15 mouse cellular contexts compared by ENCODE assay signal in genomic region chr15:77935673-77936375, GRCm38 (mm10). TPM values are rescaled to one million over a fixed set of nuclear protein-coding genes. Genes with fewer than 3 reads are reported as not detected.
DNase-seq lines count a peak whose midpoint lies in the region; ATAC-seq and TF ChIP-seq lines count a peak whose summit lies in the region.
"Had no signal": no experiment of that assay in that cellular context is flagged by ENCODE, and none has a peak within 500 bp of the region (broad histone marks: within the 10 kb centered on the region; RNA-seq: fewer than 3 reads in every experiment).

No protein-coding gene starts in this region.

- no peaks in the 10 kb centered on the region for H3K27me3 ChIP-seq in cerebellum, adult 2 months (ENCODE audit: control insufficient read depth, insufficient read depth, low read length)
- no peaks in the 10 kb centered on the region for H3K27me3 ChIP-seq in neural tube, embryonic 15.5 days (replicated peaks)
- H3K27me3 ChIP-seq: limb, embryonic 15.5 days had no signal

- peak; percentile 35 for ATAC-seq in frontal cortex, adult (ENCODE audit: low TSS enrichment)
- ATAC-seq in neural tube, embryonic 15.5 days (ENCODE audit: low FRiP score): no peak

- H3K4me1 ChIP-seq in cerebellum, adult 2 months (ENCODE audit: control insufficient read depth, insufficient read depth, low read length): peaks cover 18% of the 10 kb centered on the region
- peaks cover 14% of the 10 kb centered on the region for H3K4me1 ChIP-seq in neural tube, embryonic 15.5 days

- WGBS in cerebellum, adult 2 months: 7% methylated on average over 14 of the region's 14 CpGs
- WGBS in neural tube, embryonic 15.5 days: 64% methylated on average over 14 of the region's 14 CpGs

- intact Hi-C loops in left cerebral cortex, postnatal 36 days (cut with DNase I): no loop called here

- no peaks in the 10 kb centered on the region for H3K9me3 ChIP-seq in neural tube, embryonic 15.5 days (replicated peaks)
- H3K9me3 ChIP-seq: limb, embryonic 15.5 days had no signal

- TF ChIP-seq POLR2A in cerebellum, adult 2 months (IDR thresholded peaks at IDR 0.05; ENCODE audit: borderline replicate concordance, insufficient read depth, low read length): peak; percentile 50; the same call in 1 of the 2 replicates

- no peaks in the 10 kb centered on the region for H3K36me3 ChIP-seq in neural tube, embryonic 15.5 days
- H3K36me3 ChIP-seq: limb, embryonic 15.5 days had no signal

- H3K9ac ChIP-seq in neural tube, embryonic 15.5 days (replicated peaks): no peak overlapping the region
- H3K9ac ChIP-seq: limb, embryonic 15.5 days had no signal

- no peak for TF ChIP-seq CTCF in cerebellum, adult 2 months (IDR thresholded peaks at IDR 0.05; ENCODE audit: borderline replicate concordance, insufficient read depth, low read depth, low read length)

- H3K4me2 ChIP-seq in neural tube, embryonic 15.5 days: no peak overlapping the region
- H3K4me2 ChIP-seq: limb, embryonic 15.5 days had no signal

- peak overlapping the region; percentile 34 for H3K4me3 ChIP-seq in cerebellum, adult 2 months (replicated peaks; ENCODE audit: insufficient read depth, low read depth, low read length)
- H3K4me3 ChIP-seq in neural tube, embryonic 15.5 days (replicated peaks): no peak overlapping the region
- H3K4me3 ChIP-seq: limb, embryonic 15.5 days had no signal

- peak; percentile 60 to 69 for DNase-seq in cerebellum, adult 2 months
- DNase-seq in cerebellum, adult 8-10 months: no peak
- peak; percentile 89 for DNase-seq in brain, adult 2 months (ENCODE audit: low read depth, low spot score)
- DNase-seq in left cerebral cortex, postnatal 36 days (ENCODE audit: low spot score in 2 of 2): peak; percentile 46 to 48
- no peak for DNase-seq in adrenal gland, adult (ENCODE audit: inconsistent age in 2 of 2, low spot score in 1 of 2)
- no peak for DNase-seq in neural tube, embryonic 10.5 days (ENCODE audit: extremely low spot score, low spot score)
- DNase-seq: adrenal gland, adult 8-10 months; heart, adult 11 months; heart, postnatal 36 days; lung, postnatal 14 days; retina, postnatal 1 day; thymus, adult 18-20 months had no signal

- H3K27ac ChIP-seq in cerebellum, adult 2 months (ENCODE audit: insufficient read depth, low read length): peak overlapping the region; percentile 44; the same call in 1 of the 2 replicates
- no peak overlapping the region; the same call in 1 of the 2 replicates for H3K27ac ChIP-seq in neural tube, embryonic 15.5 days (replicated peaks)
- H3K27ac ChIP-seq: limb, embryonic 15.5 days had no signal

RNA-seq across cellular contexts. Expression of gene Txn2, which starts 7.0 kb away (rescaled TPM):
- polyA plus RNA-seq in cerebellum, adult 2 months (2012; rRNA removed): 221 and 225 TPM in 2 replicates
- total RNA-seq in left cerebral cortex, postnatal 36 days (2021): 100 to 1,000 TPM; 125 to 150 TPM
- 193 and 217 TPM in 2 replicates for polyA plus RNA-seq in neural tube, embryonic 15.5 days (2015; fragmentation: Nextera tagmentation; extraction: Ambion mirVana)

RNA-seq across cellular contexts. Expression of gene Foxred2, which starts 20.7 kb away (rescaled TPM):
- polyA plus RNA-seq in cerebellum, adult 2 months (2012; rRNA removed): 30.0 and 33.4 TPM in 2 replicates
- total RNA-seq in left cerebral cortex, postnatal 36 days (2021): 10 to 100 TPM; 11.9 to 12.3 TPM
- 8.4 and 9.3 TPM in 2 replicates for polyA plus RNA-seq in neural tube, embryonic 15.5 days (2015; fragmentation: Nextera tagmentation; extraction: Ambion mirVana)

RNA-seq across cellular contexts. Expression of gene Eif3d, which starts 34.8 kb away (rescaled TPM):
- 119 and 126 TPM in 2 replicates for polyA plus RNA-seq in cerebellum, adult 2 months (2012; rRNA removed)
- 100 to 1,000 TPM in 1 of 2 experiments, 10 to 100 TPM in 1; 94.5 to 104 TPM for total RNA-seq in left cerebral cortex, postnatal 36 days (2021)
- 156 and 166 TPM in 2 replicates for polyA plus RNA-seq in neural tube, embryonic 15.5 days (2015; fragmentation: Nextera tagmentation; extraction: Ambion mirVana)

Comparison
In these comparisons a context has a peak if more than half of its experiments do, and no peak if none do; other contexts are left out.
1. DNase-seq: peak in cerebellum, adult 2 months (2 of 2), brain, adult 2 months (single experiment) and left cerebral cortex, postnatal 36 days (2 of 2); none in cerebellum, adult 8-10 months (single experiment), adrenal gland, adult (0 of 2) and neural tube, embryonic 10.5 days (single experiment).